Mouse (Mus musculus) kidney, postnatal 0 days (tissue): ENCODE measurements around the gene A030005K14Rik. TPM values are rescaled to one million over a fixed set of nuclear protein-coding genes. Genes with fewer than 3 reads are reported as not detected.

Experiments used
- ATAC-seq: fragments of 200-750 bp; cut with Nextera tagmentation; replicated peaks from 2 replicates; pipeline ENCODE4 v1.8.0; 2017; ENCODE audit warnings: low read depth, moderate number of reproducible peaks, moderate TSS enrichment, moderate library complexity; ENCODE audit not compliant: low FRiP score
- DNase-seq: peaks from one replicate; pipeline ENCODE4 v3.0.0-alpha.2; 2016; ENCODE audit warnings: low spot score
- H3K27ac ChIP-seq: fragments of 300-500 bp; sonication (generic); 2 replicates; pipeline ENCODE4 v1.5.1; 2014; ENCODE audit warnings: mild to moderate bottlenecking
- H3K27me3 ChIP-seq: fragments of 300-500 bp; sonication (generic); 2 replicates; pipeline ENCODE4 v1.6.1; 2014; ENCODE audit warnings: low read length, mixed read lengths; ENCODE audit not compliant: insufficient read depth
- H3K36me3 ChIP-seq: fragments of 300-500 bp; sonication (generic); 2 replicates; pipeline ENCODE4 v1.6.1; 2014; ENCODE audit warnings: low read length, mixed read lengths; ENCODE audit not compliant: insufficient read depth
- H3K4me1 ChIP-seq: fragments of 300-500 bp; sonication (generic); replicated peaks from 2 replicates; pipeline ENCODE4 v1.6.1; 2014; ENCODE audit warnings: antibody characterized with exemption, low read length, mixed read lengths; ENCODE audit not compliant: insufficient read depth
- H3K4me2 ChIP-seq: fragments of 300-500 bp; sonication (generic); 2 replicates; pipeline ENCODE4 v1.6.1; 2014; ENCODE audit warnings: mild to moderate bottlenecking, low read length, moderate library complexity, mixed read lengths
- H3K4me3 ChIP-seq: fragments of 300-500 bp; sonication (generic); replicated peaks from 2 replicates; pipeline ENCODE4 v1.5.1; 2014; ENCODE audit warnings: low read depth, low read length
- H3K9ac ChIP-seq: fragments of 300-500 bp; sonication (generic); 2 replicates; pipeline ENCODE4 v1.6.1; 2014; ENCODE audit warnings: low read depth, low read length
- H3K9me3 ChIP-seq: fragments of 300-500 bp; sonication (generic); replicated peaks from 2 replicates; pipeline ENCODE4 v1.6.1; 2016; ENCODE audit warnings: low read length, inconsistent platforms, mixed read lengths
- CTCF ChIP-seq: IDR thresholded peaks from 2 replicates; pipeline ENCODE4 v1.5.1; 2016; ENCODE audit warnings: antibody characterized with exemption, low read depth, mild to moderate bottlenecking, moderate library complexity
- WGBS: fragments of 180-500 bp; shearing (Covaris S2); extraction: QIAGEN DNeasy Blood & Tissue Kit; methylation state at CpG from one replicate; pipeline ENCODE4 v1.1.7; 2014; 5-methylcytosine and 5-hydroxymethylcytosine counted together
- polyA plus RNA-seq: library from polyadenylated mRNA; unstranded; fragments of >200 nt; fragmentation: Nextera tagmentation; extraction: Ambion mirVana; gene quantifications from 2 replicates; pipeline ENCODE4 v1.2.1, GENCODE M21; 2015

The A030005K14Rik gene
- polyA plus RNA-seq, 1 experiment from 2014 or later: not detected

DNA sequence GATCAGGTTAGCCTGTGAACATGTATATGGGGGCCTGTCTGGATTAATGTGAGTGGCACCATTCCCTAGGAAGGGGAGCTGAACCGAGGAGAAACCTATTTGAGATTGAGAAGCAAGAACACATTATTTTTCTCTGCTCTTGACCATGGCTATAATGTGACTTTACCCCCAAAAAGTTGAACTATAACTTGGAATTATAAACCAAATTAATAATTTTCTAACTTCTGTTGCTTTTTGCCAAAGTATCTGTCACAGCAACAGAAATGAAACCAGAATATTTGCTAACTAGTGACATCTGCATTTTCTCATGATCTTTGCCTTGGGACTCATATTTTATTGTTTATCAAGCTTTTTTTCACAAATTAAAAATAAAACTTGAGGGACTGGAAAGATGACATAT is 42.6 kb downstream of the A030005K14Rik start:
- H3K9ac ChIP-seq: no peak overlapping the region
- H3K4me1 ChIP-seq: no peaks in the 10 kb centered on the region
- ATAC-seq (no peak), DNase-seq (no peak)
- no peaks in the 10 kb centered on the region for H3K9me3 ChIP-seq
- no peaks in the 10 kb centered on the region for H3K36me3 ChIP-seq
- H3K4me2 ChIP-seq: no peak overlapping the region
- no peak overlapping the region for H3K27ac ChIP-seq
- 64% methylated on average over 1 of the region's 1 CpGs for WGBS
- no peak for TF ChIP-seq CTCF
- no peak overlapping the region for H3K4me3 ChIP-seq
- no peaks in the 10 kb centered on the region for H3K27me3 ChIP-seq

DNA sequence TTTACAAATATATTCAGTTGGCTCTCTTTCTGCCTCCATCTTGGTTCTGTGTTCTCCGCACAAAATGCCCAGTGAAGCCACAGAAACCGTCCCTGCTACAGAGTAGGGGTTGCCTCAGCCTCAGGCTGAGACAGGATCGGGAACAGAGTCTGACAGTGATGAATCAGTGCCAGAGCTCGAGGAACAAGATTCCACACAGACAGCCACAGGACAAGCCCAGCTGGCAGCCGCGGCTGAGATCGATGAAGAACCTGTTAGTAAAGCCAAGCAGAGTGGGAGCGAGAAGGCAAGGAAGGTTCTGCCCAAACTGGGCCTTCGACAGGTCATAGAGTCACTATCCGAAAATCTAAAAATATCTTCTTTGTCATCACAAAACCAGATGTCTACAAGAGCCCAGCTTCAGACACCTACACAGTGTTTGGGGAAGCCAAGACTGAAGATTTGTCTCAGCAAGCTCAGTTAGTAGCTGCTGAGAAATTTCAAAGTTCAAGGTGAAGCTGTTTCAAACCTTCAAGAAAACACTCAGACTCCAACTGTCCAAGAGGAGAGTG is 43.8 kb downstream of the A030005K14Rik start:
- Histone ChIP-seq H3K4me3 (no peak overlapping the region), H3K9ac (no peak overlapping the region), H3K4me2 (no peak overlapping the region), H3K27me3 (no peaks in the 10 kb centered on the region), H3K36me3 (no peaks in the 10 kb centered on the region), H3K4me1 (no peaks in the 10 kb centered on the region), H3K27ac (no peak overlapping the region), H3K9me3 (no peaks in the 10 kb centered on the region)
- WGBS: 81% methylated on average over 10 of the region's 10 CpGs
- no peak for TF ChIP-seq CTCF
- no peak for DNase-seq
- no peak for ATAC-seq

DNA sequence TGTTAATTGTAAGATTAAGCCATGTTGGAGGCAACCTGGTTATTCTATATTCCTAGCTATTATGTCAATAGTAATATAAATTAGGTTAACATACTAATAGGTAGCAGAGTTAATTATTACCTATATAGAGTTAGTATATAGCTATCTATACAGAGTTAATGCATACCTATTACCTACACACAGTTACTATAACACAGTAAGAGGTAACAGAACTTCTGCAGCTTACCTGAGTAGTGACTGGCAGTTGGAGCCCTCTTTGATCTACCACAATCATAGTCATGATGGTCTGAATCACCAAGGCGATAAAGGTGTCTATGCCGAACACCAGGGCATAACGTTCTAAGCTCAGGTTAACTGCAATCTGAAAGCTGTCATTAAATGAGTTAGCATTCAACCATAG is 44.7 kb downstream of the A030005K14Rik start:
- Histone ChIP-seq H3K27me3 (no peaks in the 10 kb centered on the region), H3K4me3 (no peak overlapping the region), H3K4me1 (no peaks in the 10 kb centered on the region), H3K4me2 (no peak overlapping the region), H3K27ac (no peak overlapping the region), H3K9me3 (no peaks in the 10 kb centered on the region), H3K9ac (no peak overlapping the region), H3K36me3 (no peaks in the 10 kb centered on the region)
- ATAC-seq (no peak), DNase-seq (no peak)
- no peak for TF ChIP-seq CTCF
- 76% methylated on average over 3 of the region's 3 CpGs for WGBS

Other genes with a start within 250 kb of the A030005K14Rik start
- gene Agfg1, start 219.9 kb downstream of the A030005K14Rik start, polyA plus RNA-seq: 23.5 and 25.2 TPM in 2 replicates
- not detected in 2 replicates for gene A030005L19Rik, start 146.1 kb downstream of the A030005K14Rik start, polyA plus RNA-seq
- not detected in 2 replicates for gene A030014E15Rik, start 134.5 kb downstream of the A030005K14Rik start, polyA plus RNA-seq
- not detected in 2 replicates for gene Gm6217, start 128.0 kb downstream of the A030005K14Rik start, polyA plus RNA-seq
- not detected in 2 replicates for gene A030003K21Rik, start 116.0 kb downstream of the A030005K14Rik start, polyA plus RNA-seq
- gene Gm7544, start 103.4 kb downstream of the A030005K14Rik start, polyA plus RNA-seq: not detected in 2 replicates
- not detected in 2 replicates for gene Gm47955, start 99.1 kb downstream of the A030005K14Rik start, polyA plus RNA-seq
- gene Gm47959, start 58.8 kb downstream of the A030005K14Rik start, polyA plus RNA-seq: not detected in 2 replicates
- gene Slc19a3, start 20.9 kb downstream of the A030005K14Rik start, polyA plus RNA-seq: 3.1 and 3.4 TPM in 2 replicates
- not detected in 2 replicates for gene Krtap28-10, start 16.9 kb downstream of the A030005K14Rik start, polyA plus RNA-seq
- not detected in 2 replicates for gene Gm47969, start 14.4 kb downstream of the A030005K14Rik start, polyA plus RNA-seq
- gene Krtap28-13, start 1.6 kb upstream of the A030005K14Rik start, polyA plus RNA-seq: not detected in 2 replicates
- gene Ccl20, start 57.4 kb upstream of the A030005K14Rik start, polyA plus RNA-seq: 0.46 and 1.5 TPM in 2 replicates
- gene Daw1, start 100.4 kb upstream of the A030005K14Rik start, polyA plus RNA-seq: 0.38 and 0.55 TPM in 2 replicates